Mouse (Mus musculus): ENCODE measurements around the gene Tusc2.

Gene Tusc2

DNA sequence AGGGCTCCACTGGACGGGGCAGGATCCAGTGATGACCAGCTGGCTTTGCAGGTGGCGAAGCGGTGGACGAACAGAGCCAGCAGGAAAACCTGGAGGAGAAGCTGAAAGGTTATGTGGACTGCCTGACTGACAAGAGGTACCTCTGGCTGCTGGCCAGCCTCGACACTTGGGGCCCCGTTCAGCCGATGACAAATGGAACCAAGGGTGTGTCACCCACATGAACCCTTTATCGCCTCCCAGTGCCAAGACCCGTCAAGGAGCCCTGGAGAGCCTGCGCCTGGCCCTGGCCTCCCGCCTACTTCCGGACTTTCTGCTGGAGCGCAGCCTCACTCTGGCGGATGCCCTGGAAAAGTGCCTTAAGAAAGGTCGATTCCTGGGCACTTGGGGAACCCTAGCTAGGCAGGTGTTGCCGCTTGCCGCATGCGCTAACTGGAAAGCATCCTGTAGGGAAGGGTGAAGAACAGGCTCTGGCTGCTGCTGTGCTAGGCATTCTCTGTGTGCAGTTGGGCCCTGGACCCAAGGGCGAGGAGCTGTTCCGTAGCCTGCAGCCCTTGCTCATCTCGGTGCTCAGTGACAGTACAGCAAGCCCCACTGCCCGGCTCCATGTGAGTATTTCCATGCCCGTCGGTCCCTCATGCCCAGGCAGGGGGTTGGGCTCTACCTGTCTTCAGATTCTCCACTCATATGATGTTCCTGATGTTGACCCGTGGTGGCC lies 27.2 kb downstream of the Tusc2 start:
- DNase-seq: no peak

DNA sequence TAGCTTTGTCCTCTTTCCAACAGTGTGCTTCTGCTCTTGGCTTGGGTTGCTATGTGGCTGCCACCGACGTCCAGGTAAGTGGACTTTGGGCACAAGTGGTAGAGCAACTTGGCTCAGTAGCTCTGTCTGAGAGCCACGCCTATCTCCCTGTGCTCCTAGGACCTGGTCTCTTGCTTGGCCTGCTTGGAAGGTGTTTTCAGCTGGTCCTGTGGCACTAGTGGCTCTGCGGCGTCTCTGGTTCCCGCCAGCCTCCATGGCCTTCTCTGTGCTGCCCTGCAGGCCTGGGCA lies 27.7 kb downstream of the Tusc2 start:
- DNase-seq: no peak

DNA sequence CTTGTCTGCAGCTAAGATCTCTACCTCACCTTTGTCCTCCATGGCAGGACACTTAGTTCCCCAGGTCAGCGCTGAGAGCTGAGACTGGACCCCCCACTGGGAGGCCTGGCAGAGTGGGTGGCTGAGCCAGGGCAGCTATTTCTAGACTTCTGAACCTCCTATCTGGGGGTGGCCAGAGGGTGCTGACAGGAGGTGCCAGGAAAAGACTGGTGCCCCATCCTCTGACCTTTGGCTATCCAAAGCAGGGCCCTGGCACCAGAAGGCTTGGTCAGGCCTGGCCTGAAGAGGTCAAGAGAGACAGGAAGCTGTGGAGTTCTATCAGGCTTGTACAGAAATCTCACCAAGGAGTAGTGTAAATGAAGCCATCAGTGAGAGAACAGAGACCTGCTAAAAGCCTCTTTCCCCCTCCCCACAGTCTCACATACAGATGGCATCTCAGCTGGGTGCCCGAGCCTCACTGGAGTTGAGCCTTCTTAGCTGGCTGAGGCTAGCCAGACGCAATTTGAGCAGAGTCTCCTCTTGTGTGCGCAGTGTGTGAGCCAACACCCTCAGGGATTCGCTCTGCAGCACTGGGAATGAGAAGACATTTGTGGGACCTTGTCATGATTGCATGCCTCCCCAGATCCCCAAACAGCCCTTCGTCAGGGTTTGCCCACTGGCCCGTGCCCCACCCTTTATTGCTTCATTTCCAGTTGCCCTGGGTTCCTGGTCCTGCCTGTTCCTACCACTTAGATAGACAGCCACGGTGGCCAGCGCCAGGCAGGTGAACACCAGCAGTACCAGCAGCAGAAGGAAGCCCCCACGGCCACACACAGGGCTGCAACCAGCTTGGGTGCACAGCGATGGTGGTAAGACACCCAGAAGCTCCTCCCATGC lies 30.3 kb downstream of the Tusc2 start:
- DNase-seq: peak; percentile 84

DNA sequence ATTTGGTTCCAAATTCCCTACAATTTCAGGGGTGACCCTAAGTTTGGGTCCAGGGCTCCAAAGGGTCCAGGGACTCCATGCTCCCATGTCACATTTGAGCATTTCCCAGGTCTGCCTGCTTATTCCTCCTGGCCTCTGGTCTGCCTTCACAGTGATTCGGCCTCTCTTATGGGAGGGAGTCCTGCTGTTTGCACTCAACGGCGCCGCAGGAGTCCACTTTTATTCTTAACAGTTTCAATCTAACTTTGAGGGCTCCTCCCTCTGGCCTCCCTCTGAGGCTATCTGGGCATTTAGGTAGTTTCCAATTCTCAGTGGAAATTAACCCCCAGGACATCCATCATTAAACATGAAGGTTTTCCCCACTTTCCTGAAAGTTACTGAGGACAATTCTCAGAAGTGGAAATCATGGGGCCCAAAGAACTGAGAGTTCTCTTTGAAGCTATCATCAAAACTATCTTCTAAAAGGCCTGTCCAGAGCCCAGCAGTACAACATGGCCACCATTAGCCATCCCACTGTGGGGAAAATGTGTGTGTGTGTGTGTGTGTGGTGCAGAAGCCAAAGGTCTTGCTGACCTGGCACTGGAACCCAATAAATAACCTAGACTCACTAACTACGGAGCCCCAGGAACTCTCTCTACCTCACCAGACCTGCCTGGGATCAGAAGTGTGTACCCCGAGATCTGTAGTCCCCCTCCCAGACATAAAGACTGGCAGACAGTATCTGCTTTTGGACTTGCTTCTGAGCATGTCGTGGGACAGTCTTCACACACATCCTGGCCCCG lies 31.4 kb downstream of the Tusc2 start:
- no peak for DNase-seq

DNA sequence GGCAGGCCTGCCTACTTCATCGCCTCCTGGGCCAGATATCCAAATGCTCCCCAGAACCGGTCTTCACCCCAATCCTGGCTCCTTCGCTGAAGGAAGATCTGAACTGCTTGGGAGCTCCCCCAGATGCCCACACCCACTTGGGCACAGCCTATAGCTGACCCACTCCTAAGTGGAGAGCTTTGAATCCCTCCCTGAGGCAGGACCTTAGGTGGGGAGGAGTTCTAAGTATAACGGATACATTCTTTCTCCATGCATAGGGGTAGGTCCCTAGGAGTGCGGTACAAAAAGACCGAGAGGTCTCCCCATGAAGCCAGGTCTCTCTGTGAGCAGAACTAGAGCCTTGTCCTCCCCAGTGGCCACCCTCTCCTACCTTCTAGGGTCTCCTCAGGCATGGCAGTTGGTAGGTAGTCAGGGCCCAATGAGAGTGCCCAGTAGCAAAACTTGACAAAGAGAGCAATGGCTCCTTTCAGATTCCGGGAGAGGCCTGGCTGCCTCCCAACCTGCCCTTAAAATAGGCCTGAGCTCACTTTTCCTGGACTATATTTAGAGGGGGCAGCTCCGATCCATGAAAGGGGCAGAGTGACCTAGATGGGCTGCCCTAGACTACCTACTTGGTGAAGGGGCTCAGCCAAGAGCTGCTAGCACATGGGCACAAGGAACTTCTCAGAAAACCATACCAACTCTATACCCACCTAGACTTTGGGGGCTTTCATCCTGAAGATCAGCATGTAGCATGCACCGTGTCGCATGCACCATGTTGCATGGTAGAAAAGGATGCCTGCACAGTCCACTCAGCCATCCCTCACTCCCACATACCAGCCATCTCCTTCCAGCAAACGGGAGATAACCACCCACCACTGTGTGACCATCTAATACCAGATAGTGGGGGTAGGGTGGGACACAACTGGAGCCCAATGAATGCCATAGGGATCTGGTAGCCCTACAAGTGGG lies 33.8 kb downstream of the Tusc2 start:
- no peak for DNase-seq

DNA sequence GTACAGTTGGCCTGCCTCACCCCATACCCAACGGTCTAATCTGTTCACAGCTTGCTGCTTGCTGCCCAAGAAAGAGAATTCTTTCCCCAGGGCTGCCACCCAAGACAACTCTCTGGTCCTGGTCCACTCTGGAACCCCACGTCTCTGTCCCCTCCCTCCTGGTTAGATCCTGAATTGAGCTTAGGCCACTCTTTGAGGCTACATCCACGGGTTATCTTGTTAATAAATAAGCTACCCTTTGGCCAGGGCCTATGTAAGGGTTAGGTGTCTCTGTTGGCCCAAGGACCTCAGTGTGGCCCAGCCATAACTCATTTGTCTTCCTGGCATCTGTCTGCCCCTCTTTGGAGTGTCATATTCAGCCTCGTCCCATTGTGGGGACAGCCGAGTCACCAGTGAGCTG lies 35.3 kb downstream of the Tusc2 start:
- DNase-seq: no peak

DNA sequence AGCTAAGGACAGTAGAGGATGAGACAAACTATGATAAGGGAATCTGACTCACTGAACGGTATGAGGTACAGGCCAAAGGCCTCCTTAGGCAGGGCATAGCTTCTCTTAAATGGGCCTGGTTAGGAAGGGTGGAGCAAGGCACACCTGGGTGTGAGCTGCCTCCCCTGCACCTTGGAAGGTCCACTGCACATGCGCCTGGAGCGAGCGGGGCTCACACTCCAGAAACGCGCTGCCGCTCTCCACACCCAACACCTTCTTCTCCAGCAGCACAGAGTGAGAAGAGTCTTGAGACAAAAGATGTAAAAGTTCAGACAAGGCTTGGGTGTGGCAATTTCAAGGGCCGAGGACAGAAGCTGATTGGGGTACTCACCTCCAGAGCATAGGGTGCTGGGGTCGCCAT lies 36.4 kb downstream of the Tusc2 start:
- no peak for DNase-seq

DNA sequence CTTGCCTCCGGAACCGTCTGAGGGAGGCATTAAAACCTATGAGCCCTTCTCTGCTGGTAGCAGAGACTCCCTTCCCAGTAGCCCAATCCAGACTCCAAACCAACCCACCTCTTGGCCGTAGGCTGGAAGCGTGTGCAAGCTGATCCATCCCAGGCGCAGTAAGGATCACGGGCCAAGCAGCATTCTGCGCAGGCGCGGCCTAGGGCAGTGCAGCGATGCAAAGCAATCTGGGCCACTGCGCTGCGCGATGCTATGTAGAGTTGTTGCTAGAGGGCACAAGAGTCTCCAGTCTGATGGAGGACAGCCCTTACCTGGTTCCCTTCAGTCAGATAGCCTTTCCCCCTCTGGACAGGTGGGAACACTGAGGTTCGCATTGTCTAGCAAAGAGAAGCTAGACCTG lies 36.8 kb downstream of the Tusc2 start:
- no peak for DNase-seq

DNA sequence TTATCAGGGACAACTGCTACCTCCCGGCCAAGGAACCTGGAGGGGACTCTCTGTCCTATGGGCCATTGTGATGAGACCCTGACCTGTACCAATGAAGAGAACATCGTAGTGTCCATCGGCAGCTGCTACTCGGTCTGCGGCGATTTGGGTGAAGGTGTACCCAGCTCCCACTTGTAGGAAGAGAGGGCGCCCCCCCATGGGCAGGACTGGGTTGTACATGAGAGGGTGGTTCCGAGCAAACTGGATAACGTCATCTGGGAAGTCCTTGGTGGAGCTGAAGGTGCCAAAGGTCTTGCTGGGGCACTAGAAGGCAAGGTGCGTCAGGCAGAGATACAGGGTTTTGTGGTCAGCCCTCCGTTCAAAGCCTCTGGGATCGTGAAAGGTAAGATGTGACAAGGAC lies 37.7 kb downstream of the Tusc2 start:
- DNase-seq: no peak

DNA sequence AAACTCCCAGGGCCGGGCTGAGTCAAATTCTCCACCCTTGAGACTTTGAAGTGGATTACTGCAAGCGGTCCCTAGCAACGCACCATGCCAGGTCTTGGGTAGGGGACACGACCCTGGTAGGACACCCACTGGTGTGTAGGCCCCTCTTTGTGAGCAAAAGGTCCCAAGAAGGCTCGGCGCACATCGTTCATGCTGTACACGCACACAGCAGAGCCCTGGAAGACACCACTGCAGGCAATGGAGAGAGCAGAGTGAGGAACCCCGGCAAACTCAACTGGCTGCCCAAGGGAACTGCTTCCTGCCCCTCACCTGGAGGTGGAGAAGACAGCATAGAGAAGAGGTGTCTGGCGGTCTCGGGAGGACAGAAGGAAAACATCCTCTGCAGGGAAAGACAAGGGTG lies 38.2 kb downstream of the Tusc2 start:
- no peak for DNase-seq

DNA sequence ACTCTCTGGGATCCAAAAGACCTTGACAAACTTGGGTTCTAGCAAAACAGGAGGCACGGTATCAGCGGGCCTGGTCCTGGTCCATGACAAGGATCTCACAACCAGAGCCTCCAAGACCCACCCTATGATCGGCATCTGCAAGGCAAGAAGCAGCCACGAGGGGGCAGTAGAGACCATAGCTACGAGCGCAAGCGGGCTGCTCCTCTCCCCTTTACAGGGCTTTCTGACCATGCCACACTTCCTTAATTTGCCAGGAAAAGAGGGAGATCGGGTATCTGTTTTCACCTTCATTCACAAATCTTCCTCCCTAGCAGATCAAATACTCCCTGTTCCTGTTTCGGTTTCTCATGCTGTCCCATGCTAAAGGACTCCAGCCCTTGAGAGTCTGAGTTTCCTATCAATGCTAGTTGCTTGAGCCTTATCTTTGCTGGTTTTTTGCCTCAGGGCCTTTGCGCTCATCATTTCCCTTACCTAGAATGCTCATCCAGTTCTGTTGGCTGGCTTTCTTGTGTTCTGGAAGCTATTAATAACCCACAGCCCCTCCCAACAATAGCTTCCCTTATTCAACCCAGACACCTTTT lies 39.1 kb downstream of the Tusc2 start:
- peak; percentile 94 for DNase-seq

DNA sequence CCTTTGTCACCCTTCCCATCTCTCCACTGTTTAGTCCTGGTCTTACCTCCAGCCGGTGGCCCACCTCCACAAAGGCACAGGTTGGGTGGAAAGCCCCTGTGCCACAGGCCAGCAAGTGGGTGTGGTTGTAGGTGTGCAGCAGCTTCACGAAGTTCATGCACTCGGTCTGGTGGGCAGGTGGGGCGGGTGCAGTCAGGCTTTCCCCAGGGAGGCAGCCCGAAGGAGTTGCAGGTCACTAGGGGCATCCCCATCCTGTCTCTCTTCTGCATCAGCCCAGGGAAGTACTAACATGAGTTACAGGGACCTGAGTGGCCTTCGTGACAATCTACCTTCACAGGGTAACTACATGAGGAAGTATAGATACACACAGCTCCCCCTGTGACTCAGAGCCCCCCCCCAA lies 40.2 kb downstream of the Tusc2 start:
- no peak for DNase-seq

DNA sequence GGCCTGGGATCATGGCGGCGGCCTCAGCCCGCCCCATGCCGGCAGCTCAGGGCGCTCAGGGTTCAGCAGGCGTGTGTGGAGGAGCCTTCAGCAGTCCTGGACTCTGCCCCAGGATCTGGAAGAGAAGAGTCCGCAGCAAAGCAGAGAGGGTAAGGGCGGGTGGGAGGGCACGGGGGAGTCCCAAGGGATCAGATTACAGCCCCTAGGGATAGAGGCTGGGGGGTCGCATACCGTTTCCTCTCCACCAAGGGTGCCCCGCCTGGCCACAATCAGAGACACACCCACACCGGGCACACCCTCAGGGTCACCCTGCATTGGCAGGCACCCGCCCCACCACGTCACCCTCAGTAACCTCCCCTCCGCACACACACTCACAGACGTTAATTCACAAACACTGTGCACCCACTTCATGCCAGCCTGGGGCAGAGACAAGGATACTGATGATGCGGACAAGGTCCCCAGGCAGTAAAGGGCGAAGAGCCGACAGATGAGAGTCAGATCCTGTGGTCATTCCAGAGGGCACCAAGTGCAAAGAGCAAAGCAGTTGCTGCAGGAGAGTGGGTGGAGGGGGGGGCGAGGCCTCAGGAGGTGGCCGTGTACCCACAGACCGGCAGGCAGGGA lies 42.1 kb downstream of the Tusc2 start:
- no peak for DNase-seq

DNA sequence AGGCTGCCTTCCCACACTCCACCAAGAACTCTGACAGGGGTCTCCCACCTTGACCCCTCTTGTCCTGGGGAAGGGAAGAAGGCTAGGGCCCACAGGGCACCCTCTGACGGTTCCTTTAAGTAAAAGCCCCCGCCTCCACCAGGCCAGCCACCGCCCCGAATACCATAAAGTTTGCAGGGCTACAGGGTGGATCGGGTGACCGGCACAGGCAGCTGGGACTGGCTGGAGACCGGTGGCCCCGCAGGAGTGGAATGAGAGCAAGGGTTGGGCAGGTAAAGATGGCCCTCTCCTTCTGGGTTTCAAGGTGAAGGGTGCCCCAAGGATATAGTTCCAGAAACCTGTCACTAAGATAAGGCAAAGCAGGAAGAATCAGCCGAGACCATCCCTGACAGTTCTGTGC lies 43.5 kb downstream of the Tusc2 start:
- no peak for DNase-seq

DNA sequence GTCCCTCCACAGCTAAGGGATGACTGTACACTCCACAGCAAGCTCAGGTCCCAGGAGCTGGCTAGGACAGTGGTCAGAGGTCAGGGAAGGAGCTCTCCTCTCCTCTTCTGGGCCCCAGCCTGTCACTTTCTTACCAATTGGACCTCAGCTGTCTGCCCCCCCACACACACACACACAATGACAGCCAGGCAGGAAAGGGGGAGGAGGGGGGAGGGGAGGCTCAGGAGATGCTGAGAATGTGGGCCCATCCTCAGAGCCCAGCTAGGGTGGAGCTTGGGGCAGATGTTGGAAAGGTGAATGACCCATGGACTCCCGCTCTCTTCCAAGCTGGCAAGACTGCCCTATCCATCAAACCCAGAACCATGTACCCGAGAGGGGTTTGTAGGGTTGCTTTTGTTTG lies 44.0 kb downstream of the Tusc2 start:
- no peak for DNase-seq

DNA sequence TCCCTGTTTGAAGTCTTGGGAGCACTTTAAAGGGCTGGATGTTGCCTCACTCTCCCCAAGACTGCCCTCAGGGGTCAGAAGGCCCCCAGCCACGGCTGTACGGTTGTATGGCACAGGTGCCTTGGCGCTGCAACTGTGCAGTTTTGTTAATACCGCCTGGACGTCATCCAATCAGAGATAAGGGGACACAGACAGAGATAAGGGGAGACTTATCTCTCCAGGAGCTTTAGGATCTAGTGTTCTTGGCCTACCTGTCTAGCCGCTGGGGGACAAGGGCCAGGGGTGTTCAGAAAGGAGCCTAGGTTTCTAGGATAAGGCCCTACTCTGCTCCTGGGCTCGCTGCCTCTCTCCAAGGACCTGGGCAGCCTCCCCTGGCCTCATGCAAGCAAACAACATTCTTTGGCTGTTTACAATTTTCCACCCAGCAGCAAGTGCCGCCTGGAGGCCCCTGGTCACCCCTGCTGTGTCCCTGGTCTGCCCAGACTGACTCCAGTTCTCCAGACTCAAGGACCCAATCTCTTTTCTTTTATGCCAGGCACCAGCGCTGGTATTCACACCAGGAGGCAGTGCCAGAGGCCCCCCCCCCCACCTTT lies 44.7 kb downstream of the Tusc2 start:
- DNase-seq: no peak

DNA sequence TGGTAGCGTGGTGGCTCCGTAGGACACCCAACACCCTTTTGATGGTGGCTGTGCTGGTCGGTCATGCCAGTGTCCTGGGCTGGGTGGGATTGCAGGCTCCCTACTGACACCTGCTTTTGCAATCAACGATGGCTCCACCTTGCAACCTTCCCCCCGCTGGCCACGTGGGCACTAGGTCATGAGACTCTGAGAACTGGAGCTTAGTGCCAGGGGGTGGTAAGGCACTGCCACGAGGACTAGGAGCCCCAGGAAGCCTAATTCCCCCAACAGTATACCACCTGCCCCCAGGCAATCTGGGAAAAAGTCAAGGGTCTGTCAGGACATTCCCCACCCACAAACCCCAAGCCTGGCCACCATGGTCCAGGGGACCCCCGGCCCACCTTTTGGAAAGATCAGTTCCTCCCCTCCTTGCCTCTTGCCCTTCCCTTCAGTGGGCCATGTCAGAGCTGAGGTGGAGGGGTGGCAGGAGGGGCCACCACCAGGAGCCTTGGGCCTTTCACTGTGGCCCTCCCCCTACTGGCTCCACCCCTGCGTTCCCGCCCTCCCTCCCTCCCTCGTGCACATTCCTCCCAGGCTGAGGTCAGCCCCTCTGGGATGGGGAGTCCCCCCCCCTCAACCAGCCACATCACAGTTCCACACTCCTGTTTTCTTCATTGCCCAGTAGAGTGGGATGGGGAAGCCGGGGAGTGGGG lies 45.8 kb downstream of the Tusc2 start, which contains the start of gene Sema3b:
Gene Sema3b, minus strand, starts transcription at position 489 of the 692 bp plus-strand sequence.
- DNase-seq: no peak

DNA sequence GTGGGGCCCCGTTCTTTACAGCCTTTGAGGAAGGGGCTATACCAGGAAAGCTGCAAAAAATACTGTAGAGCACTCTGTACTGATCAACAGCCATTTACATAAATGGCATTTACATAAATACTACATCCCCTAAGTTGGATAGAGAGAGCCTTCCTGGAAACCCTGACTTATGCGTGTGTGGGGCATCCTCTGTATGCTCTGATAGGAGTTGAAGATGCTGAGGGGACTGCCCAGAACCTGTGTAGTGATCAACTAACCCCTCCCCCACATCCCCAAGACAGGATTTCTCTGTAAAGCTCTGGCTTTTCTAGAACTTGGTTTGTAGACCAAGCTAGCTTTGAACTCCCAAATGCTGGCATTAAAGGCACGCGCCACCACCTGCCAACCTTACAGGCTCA lies 46.4 kb downstream of the Tusc2 start:
- no peak for DNase-seq

DNA sequence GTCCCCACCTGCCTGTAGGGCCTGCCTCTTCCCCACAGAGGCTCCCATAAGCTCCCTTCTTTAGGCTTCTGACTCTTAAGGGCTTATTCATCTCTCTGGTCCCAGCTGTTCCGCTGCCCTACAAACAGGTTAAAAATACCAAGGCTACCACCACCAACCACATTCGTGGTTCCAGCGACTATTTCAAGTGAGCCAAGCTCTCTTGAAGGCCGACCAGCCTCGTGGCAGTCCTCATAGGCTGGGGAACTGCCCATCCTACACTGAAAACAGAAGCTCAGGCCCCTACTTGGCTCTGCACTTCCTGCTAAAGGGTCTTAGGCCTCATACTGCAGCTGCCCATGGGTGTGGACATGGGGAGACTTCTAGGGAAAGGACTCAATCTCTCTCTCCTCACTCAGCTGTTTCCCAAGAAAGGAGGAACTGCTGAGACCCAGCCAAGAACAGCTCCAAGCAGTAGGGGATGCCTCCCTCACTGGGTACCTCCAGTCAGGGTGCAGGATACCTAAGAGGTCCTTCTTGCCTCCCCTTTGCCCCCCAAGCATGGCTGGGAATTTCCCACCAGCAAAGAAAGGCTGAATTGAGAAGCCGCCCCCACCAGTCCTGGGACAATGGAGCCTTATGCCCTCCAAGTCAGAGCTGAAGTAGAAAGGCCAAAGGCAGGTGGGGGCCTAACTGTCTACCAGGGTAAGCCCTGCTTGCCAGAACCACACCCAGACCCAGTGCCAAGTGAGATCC lies 48.6 kb downstream of the Tusc2 start:
- no peak for DNase-seq
